8 mouse cellular contexts compared by ENCODE assay signal in the genomic region with DNA sequence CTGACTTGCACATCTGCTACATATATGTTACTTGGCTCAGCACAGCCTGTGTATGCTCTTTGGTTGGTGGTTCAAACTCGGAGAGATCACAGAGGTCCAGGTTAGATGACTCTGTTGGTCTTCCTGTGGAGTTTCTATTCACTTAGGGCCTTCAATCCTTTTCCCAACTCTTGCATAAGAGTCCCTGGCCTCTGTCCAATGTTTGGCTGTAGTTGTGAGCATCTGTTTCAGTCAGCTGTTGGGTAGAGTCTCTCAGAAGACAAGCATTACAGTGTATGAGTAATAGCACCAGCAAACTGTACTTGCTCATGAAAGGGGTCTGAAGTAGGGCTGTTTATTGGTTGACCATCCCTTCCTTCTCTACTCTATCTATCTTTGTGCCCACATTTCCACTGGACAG.
A peak's percentile ranks its signal among the peaks of the same experiment; 100 is the strongest.
DNase-seq lines count a peak whose midpoint lies in the region; ATAC-seq lines count a peak whose summit lies in the region.
"Had no signal": no experiment of that assay in that cellular context is flagged by ENCODE, and none has a peak within 500 bp of the region (broad histone marks: within the 10 kb centered on the region; RNA-seq: fewer than 3 reads in every experiment).

No protein-coding gene starts in this region.

- no peaks in the 10 kb centered on the region for H3K27me3 ChIP-seq in midbrain, embryonic 15.5 days (replicated peaks)

- H3K9me3 ChIP-seq in midbrain, embryonic 15.5 days, result no peaks in the 10 kb centered on the region

- WGBS in midbrain, embryonic 15.5 days, result 83% methylated on average over 1 of the region's 1 CpGs

- H3K9ac ChIP-seq in midbrain, embryonic 15.5 days, result no peak overlapping the region

- H3K4me3 ChIP-seq in midbrain, embryonic 15.5 days, result no peak overlapping the region

- peak; percentile 66 for DNase-seq in right cerebral cortex, adult 18-20 months
- no peak for DNase-seq in right cerebral cortex, postnatal 4 days
- peak; percentile 75 for DNase-seq in gastrocnemius, adult 18-20 months (ENCODE audit: low spot score)
- DNase-seq in layer of hippocampus, postnatal 36 days, result peak; percentile 18 to 27
- DNase-seq in telencephalon, adult 2 months (ENCODE audit: low read depth, low spot score), result peak; percentile 28
- no peak for DNase-seq in thymus, postnatal 25 days
- DNase-seq: kidney, adult 8-10 months had no signal

- H3K4me2 ChIP-seq in midbrain, embryonic 15.5 days, result no peak overlapping the region

- ATAC-seq in midbrain, embryonic 15.5 days (replicated peaks), result no peak

- no peak overlapping the region for H3K27ac ChIP-seq in midbrain, embryonic 15.5 days

- H3K4me1 ChIP-seq in midbrain, embryonic 15.5 days, result no peaks in the 10 kb centered on the region

- no peaks in the 10 kb centered on the region for H3K36me3 ChIP-seq in midbrain, embryonic 15.5 days (replicated peaks)

Comparison
In these comparisons a context has a peak if more than half of its experiments do, and no peak if none do; other contexts are left out.
1. DNase-seq: peak in right cerebral cortex, adult 18-20 months (single experiment), gastrocnemius, adult 18-20 months (single experiment), layer of hippocampus, postnatal 36 days (2 of 2) and telencephalon, adult 2 months (single experiment); none in right cerebral cortex, postnatal 4 days (single experiment) and thymus, postnatal 25 days (single experiment).